Mouse (Mus musculus) layer of hippocampus, adult 11-12 months (tissue): Measurements from ENCODE around the gene Btbd35f29.
"Not testable (repeated sequence)": the region's sequence is repeated elsewhere in the genome, so short reads cannot be mapped to it uniquely, and the experiment has no call there.

Experiments
- DNase-seq: peaks from one replicate; pipeline ENCODE4 v3.0.0; 2022; ENCODE audit warnings: low spot score

The Btbd35f29 gene

DNA sequence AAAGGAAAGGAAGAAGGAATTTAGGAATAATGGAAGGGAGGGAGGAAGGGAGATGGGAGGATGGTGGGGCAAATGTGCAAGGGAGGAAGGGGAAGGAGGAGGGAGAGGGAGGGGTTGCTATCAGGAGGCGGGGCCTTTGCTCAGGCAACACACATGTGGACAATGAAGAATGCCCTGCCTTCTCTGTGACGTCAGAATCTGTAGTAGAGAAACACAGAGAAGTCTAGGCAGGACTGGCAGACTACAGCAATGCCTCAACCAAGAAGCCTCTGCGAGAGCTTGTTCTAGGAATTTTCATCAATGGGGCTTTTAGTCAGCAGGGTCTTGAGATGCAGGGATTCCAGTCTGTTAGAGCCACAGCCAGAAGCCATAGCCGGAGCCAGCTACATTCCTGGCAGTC, at the start of gene Btbd35f29:
Btbd35f29 (plus strand) TSS at position 301 of the 400 bp plus-strand sequence.
- DNase-seq = not testable (repeated sequence)

GRCm38 (mm10) chrX:31141416-31141815, 23.9 kb downstream of the Btbd35f29 start:
- not testable (repeated sequence) for DNase-seq

GRCm38 (mm10) chrX:31145144-31145543, 27.7 kb downstream of the Btbd35f29 start:
- DNase-seq = not testable (repeated sequence)

DNA sequence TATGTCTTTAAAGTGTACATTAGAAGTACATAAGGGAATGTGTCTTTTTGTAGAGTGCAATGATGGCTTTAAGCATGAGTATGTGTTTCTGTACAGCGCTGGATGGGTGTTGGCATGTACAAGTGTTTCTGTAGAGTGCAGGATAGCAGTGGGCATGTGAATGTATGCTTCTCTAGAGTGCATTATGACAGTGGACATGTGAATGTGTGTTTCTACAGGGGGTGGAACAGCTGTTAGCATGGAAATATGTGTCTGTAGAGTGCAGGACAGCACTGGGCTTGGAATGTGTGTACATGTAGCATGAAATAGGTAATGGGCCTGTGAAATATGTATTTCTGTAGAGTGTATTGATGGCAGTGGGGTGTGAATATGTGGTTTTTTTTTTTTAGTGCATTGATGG, 28.4 kb downstream of the Btbd35f29 start:
- DNase-seq = not testable (repeated sequence)

DNA sequence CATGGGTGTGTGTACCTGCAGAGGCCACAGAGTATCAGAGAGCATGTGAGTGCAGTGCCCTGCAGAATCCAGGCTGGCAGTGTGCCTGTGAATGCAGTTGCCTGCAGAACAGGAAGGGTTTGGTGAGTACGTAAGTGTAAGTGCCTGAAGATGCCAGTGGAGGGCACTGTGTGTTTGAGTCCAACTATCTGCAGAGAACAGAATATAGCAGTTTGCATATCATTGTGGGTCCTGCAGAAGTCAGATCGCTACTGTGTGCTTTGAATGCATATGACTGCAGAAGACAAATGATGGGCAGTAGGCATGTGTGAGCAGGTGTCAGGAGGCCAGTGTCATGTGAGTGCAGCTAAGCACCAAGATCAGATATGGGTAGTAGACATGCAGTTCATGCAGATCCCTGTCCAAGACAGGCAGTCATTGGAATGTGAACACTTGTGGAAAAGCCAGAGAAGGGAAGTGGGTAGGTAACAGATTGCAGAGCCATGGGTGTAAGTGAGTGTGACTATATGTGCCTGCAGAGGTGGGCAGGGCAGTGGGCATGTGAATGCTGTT, 41.1 kb downstream of the Btbd35f29 start:
- not testable (repeated sequence) for DNase-seq

- not testable (repeated sequence) for DNase-seq
Observed at GRCm38 (mm10) chrX:31159450-31160322, 42.2 kb downstream of the Btbd35f29 start.

- DNase-seq = not testable (repeated sequence)
Observed at GRCm38 (mm10) chrX:31160554-31160953, 43.1 kb downstream of the Btbd35f29 start.

GRCm38 (mm10) chrX:31162638-31163037, 45.2 kb downstream of the Btbd35f29 start:
- DNase-seq = not testable (repeated sequence)

GRCm38 (mm10) chrX:31165193-31165592, 47.7 kb downstream of the Btbd35f29 start:
- DNase-seq = not testable (repeated sequence)
